Mouse (Mus musculus): Measurements from ENCODE around the gene Atpif1.

- TF ChIP-seq CTCF (IDR thresholded peaks at IDR 0.05; ENCODE audit: borderline replicate concordance, extremely low read depth, insufficient read depth, insufficient read length) (no peak), POLR2A (IDR thresholded peaks at IDR 0.05; ENCODE audit: borderline replicate concordance, extremely low read depth, insufficient read depth, insufficient read length, poor library complexity, severe bottlenecking) (no peak)
Measured at GRCm38 (mm10) chr4:132554653-132555052, 21.2 kb upstream of the Atpif1 start.

Data from brain, embryonic 14.5 days (tissue).